Mouse (Mus musculus) G1E (cell line): ENCODE results near the gene Cul7. TPM values are rescaled to one million over a fixed set of nuclear protein-coding genes. Genes with fewer than 3 reads are reported as not detected.

Source experiments
- ATAC-seq: 2 replicates; pipeline ENCODE4 v1.8.0; 2016; ENCODE audit warnings: mild to moderate bottlenecking; ENCODE audit not compliant: insufficient number of reproducible peaks, poor library complexity, low FRiP score, severe bottlenecking; ENCODE audit errors: extremely low read depth
- DNase-seq: peaks from one replicate; pipeline ENCODE4 v3.0.0; 2012; ENCODE audit warnings: low spot score
- H3K27me3 ChIP-seq: 2 replicates; pipeline ENCODE4 v1.6.1; 2012; ENCODE audit warnings: mild to moderate bottlenecking, low read length, inconsistent platforms; ENCODE audit not compliant: insufficient read depth
- H3K36me3 ChIP-seq: replicated peaks from 2 replicates; pipeline ENCODE3; 2012; ENCODE audit warnings: mild to moderate bottlenecking, inconsistent platforms
- H3K4me1 ChIP-seq: 2 replicates; pipeline ENCODE4 v1.6.1; 2012; ENCODE audit warnings: low read depth, low read length, inconsistent platforms, mixed read lengths; ENCODE audit not compliant: insufficient read depth
- H3K4me3 ChIP-seq: 2 replicates; pipeline ENCODE4 v1.5.1; 2012; ENCODE audit warnings: low read depth, mild to moderate bottlenecking, inconsistent platforms, low read length, moderate library complexity, mixed read lengths
- H3K9me3 ChIP-seq: replicated peaks from 2 replicates; pipeline ENCODE4 v1.6.1; 2012; ENCODE audit warnings: inconsistent platforms
- CTCF ChIP-seq: IDR thresholded peaks from 2 replicates; pipeline ENCODE4 v1.5.1; 2012; ENCODE audit warnings: low read depth, low read length, inconsistent platforms, mixed read lengths
- GATA1 ChIP-seq: IDR thresholded peaks from 2 replicates; pipeline ENCODE4 v1.6.1; 2012; ENCODE audit warnings: borderline replicate concordance, low read length, inconsistent platforms, mixed read lengths
- GATA2 ChIP-seq: IDR thresholded peaks from 2 replicates; pipeline ENCODE4 v1.6.1; 2012; ENCODE audit warnings: low read depth, low read length, inconsistent platforms, borderline replicate concordance
- POLR2AphosphoS5 ChIP-seq: IDR thresholded peaks from 2 replicates; pipeline ENCODE4 v1.6.1; 2012; ENCODE audit warnings: low read depth, low read length, inconsistent platforms; ENCODE audit not compliant: insufficient replicate concordance
- TAL1 ChIP-seq: conservative IDR thresholded peaks from 2 replicates; pipeline ENCODE4 v1.6.1; 2012; ENCODE audit warnings: low read depth, low read length, inconsistent platforms, mixed read lengths
- polyA plus RNA-seq: library from polyadenylated mRNA; stranded (reverse); fragments of >175 nt; gene quantifications from 2 replicates; pipeline ENCODE4 v1.2.3, GENCODE M21; 2012
- total RNA-seq, 2 experiments: library from RNA; stranded (forward) in 1 of 2; stranded (reverse) in 1 of 2; fragments of 200-1000 nt in 1 of 2; fragments of >200 nt in 1 of 2; fragmentation: Nextera tagmentation in 1 of 2; gene quantifications; 2 replicates each; pipeline ENCODE4 v1.2.3; 2014 to 2017

The Cul7 gene
- total and polyA plus RNA-seq, 3 experiments: 27.4 to 136 (median 44.1) TPM

GRCm38 (mm10) chr17:46711612-46712271 is 61.6 kb downstream of the Cul7 start:
- peak overlapping the region; percentile 96 for H3K4me3 ChIP-seq
- peaks cover 39% of the 10 kb centered on the region for H3K4me1 ChIP-seq
- peak; percentile 38 for DNase-seq
- no peak for ATAC-seq
- H3K27me3 ChIP-seq: no peaks in the 10 kb centered on the region
- 0 out of 2 replicates have a peak, but pooled peaks cover 1% of the 10 kb centered on the region for H3K9me3 ChIP-seq
- no peak for TF ChIP-seq GATA2
- TF ChIP-seq TAL1: no peak
- TF ChIP-seq CTCF: no peak
- no peak for TF ChIP-seq POLR2AphosphoS5
- TF ChIP-seq GATA1: no peak
- H3K36me3 ChIP-seq: peaks cover 36% of the 10 kb centered on the region

- Histone ChIP-seq H3K4me3 (peak overlapping the region; percentile 96), H3K4me1 (peaks cover 39% of the 10 kb centered on the region), H3K36me3 (peaks cover 41% of the 10 kb centered on the region), H3K27me3 (no peaks in the 10 kb centered on the region), H3K9me3 (0 out of 2 replicates have a peak, but pooled peaks cover 1% of the 10 kb centered on the region)
- no peak for TF ChIP-seq CTCF
- no peak for TF ChIP-seq GATA2
- TF ChIP-seq GATA1: no peak
- no peak for TF ChIP-seq TAL1
- no peak for TF ChIP-seq POLR2AphosphoS5
- DNase-seq (no peak), ATAC-seq (no peak)
Measured at GRCm38 (mm10) chr17:46712442-46712841, 62.3 kb downstream of the Cul7 start.

GRCm38 (mm10) chr17:46713849-46714248 is 63.7 kb downstream of the Cul7 start:
- 0 out of 2 replicates have a peak, but pooled peaks cover 1% of the 10 kb centered on the region for H3K9me3 ChIP-seq
- TF ChIP-seq GATA1 (no peak), POLR2AphosphoS5 (no peak), TAL1 (no peak), GATA2 (no peak), CTCF (no peak)
- DNase-seq: no peak
- peaks cover 39% of the 10 kb centered on the region for H3K4me1 ChIP-seq
- no peak overlapping the region for H3K4me3 ChIP-seq
- no peaks in the 10 kb centered on the region for H3K27me3 ChIP-seq
- no peak for ATAC-seq
- peaks cover 53% of the 10 kb centered on the region for H3K36me3 ChIP-seq

Other genes with a start within 250 kb of the Cul7 start
Only the 20 nearest of the 21 such genes appear.
- gene Crip3, start 221.4 kb upstream of the Cul7 start, total RNA-seq (2014; fragmentation: Nextera tagmentation): not detected in 2 replicates
- 0.12 TPM in 1 of 2 replicates, not detected in the other for gene Crip3, start 221.4 kb upstream of the Cul7 start, total RNA-seq (2017)
- not detected in 2 replicates for gene Crip3, start 221.4 kb upstream of the Cul7 start, polyA plus RNA-seq
- gene Slc22a7, start 211.9 kb upstream of the Cul7 start, total RNA-seq (2014; fragmentation: Nextera tagmentation): not detected in 2 replicates
- not detected in 2 replicates for gene Slc22a7, start 211.9 kb upstream of the Cul7 start, total RNA-seq (2017)
- not detected in 2 replicates for gene Slc22a7, start 211.9 kb upstream of the Cul7 start, polyA plus RNA-seq
- gene Ttbk1, start 162.7 kb upstream of the Cul7 start, total RNA-seq (2014; fragmentation: Nextera tagmentation): not detected in 2 replicates
- 0.11 and 0.52 TPM in 2 replicates for gene Ttbk1, start 162.7 kb upstream of the Cul7 start, total RNA-seq (2017)
- 0.01 TPM in 1 of 2 replicates, not detected in the other for gene Ttbk1, start 162.7 kb upstream of the Cul7 start, polyA plus RNA-seq
- gene Dnph1, start 153.6 kb upstream of the Cul7 start, total RNA-seq (2014; fragmentation: Nextera tagmentation): 26.0 and 29.8 TPM in 2 replicates
- gene Dnph1, start 153.6 kb upstream of the Cul7 start, total RNA-seq (2017): 18.8 and 24.9 TPM in 2 replicates
- 36.9 and 38.1 TPM in 2 replicates for gene Dnph1, start 153.6 kb upstream of the Cul7 start, polyA plus RNA-seq
- gene Cul9, start 103.9 kb upstream of the Cul7 start, total RNA-seq (2014; fragmentation: Nextera tagmentation): 0.24 and 0.45 TPM in 2 replicates
- gene Cul9, start 103.9 kb upstream of the Cul7 start, total RNA-seq (2017): 0.76 and 0.81 TPM in 2 replicates
- 0.66 and 0.70 TPM in 2 replicates for gene Cul9, start 103.9 kb upstream of the Cul7 start, polyA plus RNA-seq
- 52.7 and 60.3 TPM in 2 replicates for gene Srf, start 94.2 kb upstream of the Cul7 start, total RNA-seq (2014; fragmentation: Nextera tagmentation)
- 18.4 and 22.7 TPM in 2 replicates for gene Srf, start 94.2 kb upstream of the Cul7 start, total RNA-seq (2017)
- 113 and 114 TPM in 2 replicates for gene Srf, start 94.2 kb upstream of the Cul7 start, polyA plus RNA-seq
- not detected in 2 replicates for gene Ptk7, start 20.8 kb upstream of the Cul7 start, total RNA-seq (2014; fragmentation: Nextera tagmentation)
- gene Ptk7, start 20.8 kb upstream of the Cul7 start, total RNA-seq (2017): 0.05 TPM in 1 of 2 replicates, not detected in the other
- gene Ptk7, start 20.8 kb upstream of the Cul7 start, polyA plus RNA-seq: 0.01 TPM in 1 of 2 replicates, not detected in the other
- gene Klc4, start 4.3 kb upstream of the Cul7 start, total RNA-seq (2014; fragmentation: Nextera tagmentation): 1.3 and 2.1 TPM in 2 replicates
- 8.9 and 10.2 TPM in 2 replicates for gene Klc4, start 4.3 kb upstream of the Cul7 start, total RNA-seq (2017)
- 11.7 and 12.3 TPM in 2 replicates for gene Klc4, start 4.3 kb upstream of the Cul7 start, polyA plus RNA-seq
- 44.7 and 59.4 TPM in 2 replicates for gene Mrpl2, start 4.1 kb upstream of the Cul7 start, total RNA-seq (2014; fragmentation: Nextera tagmentation)
- 76.3 and 107 TPM in 2 replicates for gene Mrpl2, start 4.1 kb upstream of the Cul7 start, total RNA-seq (2017)
- gene Mrpl2, start 4.1 kb upstream of the Cul7 start, polyA plus RNA-seq: 853 and 1,060 TPM in 2 replicates
- gene Rrp36, start 24.0 kb downstream of the Cul7 start, total RNA-seq (2014; fragmentation: Nextera tagmentation): 12.2 and 13.2 TPM in 2 replicates
- 48.0 and 67.2 TPM in 2 replicates for gene Rrp36, start 24.0 kb downstream of the Cul7 start, total RNA-seq (2017)
- gene Rrp36, start 24.0 kb downstream of the Cul7 start, polyA plus RNA-seq: 39.0 and 45.0 TPM in 2 replicates
- gene Mea1, start 28.5 kb downstream of the Cul7 start, total RNA-seq (2014; fragmentation: Nextera tagmentation): 37.1 and 42.4 TPM in 2 replicates
- 79.5 and 83.8 TPM in 2 replicates for gene Mea1, start 28.5 kb downstream of the Cul7 start, total RNA-seq (2017)
- gene Mea1, start 28.5 kb downstream of the Cul7 start, polyA plus RNA-seq: 84.7 and 105 TPM in 2 replicates
- 70.1 and 79.1 TPM in 2 replicates for gene Klhdc3, start 30.6 kb downstream of the Cul7 start, total RNA-seq (2014; fragmentation: Nextera tagmentation)
- 21.0 and 26.0 TPM in 2 replicates for gene Klhdc3, start 30.6 kb downstream of the Cul7 start, total RNA-seq (2017)
- 221 and 297 TPM in 2 replicates for gene Klhdc3, start 30.6 kb downstream of the Cul7 start, polyA plus RNA-seq
- 55.2 and 56.6 TPM in 2 replicates for gene Ppp2r5d, start 54.8 kb downstream of the Cul7 start, total RNA-seq (2014; fragmentation: Nextera tagmentation)
- 33.9 and 40.1 TPM in 2 replicates for gene Ppp2r5d, start 54.8 kb downstream of the Cul7 start, total RNA-seq (2017)
- 78.5 and 83.4 TPM in 2 replicates for gene Ppp2r5d, start 54.8 kb downstream of the Cul7 start, polyA plus RNA-seq
- 19.8 and 22.1 TPM in 2 replicates for gene Pex6, start 61.1 kb downstream of the Cul7 start, total RNA-seq (2014; fragmentation: Nextera tagmentation)
- gene Pex6, start 61.1 kb downstream of the Cul7 start, total RNA-seq (2017): 14.3 and 17.3 TPM in 2 replicates
- gene Pex6, start 61.1 kb downstream of the Cul7 start, polyA plus RNA-seq: 52.6 and 56.0 TPM in 2 replicates
- not detected in 2 replicates for gene Gnmt, start 78.8 kb downstream of the Cul7 start, total RNA-seq (2014; fragmentation: Nextera tagmentation)
- 0.52 TPM in 1 of 2 replicates, not detected in the other for gene Gnmt, start 78.8 kb downstream of the Cul7 start, total RNA-seq (2017)
- gene Gnmt, start 78.8 kb downstream of the Cul7 start, polyA plus RNA-seq: 0.17 TPM in 1 of 2 replicates, not detected in the other
- gene Cnpy3, start 101.9 kb downstream of the Cul7 start, total RNA-seq (2014; fragmentation: Nextera tagmentation): 12.8 and 14.4 TPM in 2 replicates
- gene Cnpy3, start 101.9 kb downstream of the Cul7 start, total RNA-seq (2017): 36.3 and 41.1 TPM in 2 replicates
- gene Cnpy3, start 101.9 kb downstream of the Cul7 start, polyA plus RNA-seq: 96.9 and 114 TPM in 2 replicates
- not detected in 2 replicates for gene Ptcra, start 113.4 kb downstream of the Cul7 start, total RNA-seq (2014; fragmentation: Nextera tagmentation)
- gene Ptcra, start 113.4 kb downstream of the Cul7 start, total RNA-seq (2017): 0.12 and 0.27 TPM in 2 replicates
- 0.04 and 0.07 TPM in 2 replicates for gene Ptcra, start 113.4 kb downstream of the Cul7 start, polyA plus RNA-seq
- 26.8 and 33.4 TPM in 2 replicates for gene 2310039H08Rik, start 122.3 kb downstream of the Cul7 start, total RNA-seq (2014; fragmentation: Nextera tagmentation)
- gene 2310039H08Rik, start 122.3 kb downstream of the Cul7 start, total RNA-seq (2017): 17.4 and 24.3 TPM in 2 replicates
- gene 2310039H08Rik, start 122.3 kb downstream of the Cul7 start, polyA plus RNA-seq: 129 and 189 TPM in 2 replicates
- 154 and 166 TPM in 2 replicates for gene Rpl7l1, start 132.3 kb downstream of the Cul7 start, total RNA-seq (2014; fragmentation: Nextera tagmentation)
- gene Rpl7l1, start 132.3 kb downstream of the Cul7 start, total RNA-seq (2017): 159 and 181 TPM in 2 replicates
- 7.0 and 11.3 TPM in 2 replicates for gene Rpl7l1, start 132.3 kb downstream of the Cul7 start, polyA plus RNA-seq
- 34.4 and 41.2 TPM in 2 replicates for gene Bicral, start 208.1 kb downstream of the Cul7 start, total RNA-seq (2014; fragmentation: Nextera tagmentation)
- gene Bicral, start 208.1 kb downstream of the Cul7 start, total RNA-seq (2017): 9.2 and 13.4 TPM in 2 replicates
- 10.7 and 12.9 TPM in 2 replicates for gene Bicral, start 208.1 kb downstream of the Cul7 start, polyA plus RNA-seq